8 mouse cellular contexts compared by ENCODE assay signal in genomic region chr12:3390577-3391262, GRCm38 (mm10). TPM values are rescaled to one million over a fixed set of nuclear protein-coding genes. Genes with fewer than 3 reads are reported as not detected.
DNase-seq lines count a peak whose midpoint lies in the region; ATAC-seq and TF ChIP-seq lines count a peak whose summit lies in the region.

No protein-coding gene starts in this region.

- DNase-seq in 3T3-L1 (ENCODE audit: low read depth, low spot score), result peak; percentile 88
- peak; percentile 93 for DNase-seq in adrenal gland, postnatal 14 days
- peak; percentile 84 for DNase-seq in embryonic facial prominence, embryonic 10.5 days (ENCODE audit: low spot score)
- DNase-seq in kidney, adult 2 months, result peak; percentile 72
- peak; percentile 89 for DNase-seq in limb, embryonic 10.5 days (ENCODE audit: low spot score)
- peak; percentile 53 to 62 for DNase-seq in spleen, adult 18-20 months

- whole genome bisulfite sequencing in embryonic facial prominence, embryonic 10.5 days, result 32% methylated on average over 12 of the region's 12 CpGs
- WGBS in kidney, adult 2 months, result 36% methylated on average over 12 of the region's 12 CpGs
- WGBS in limb, embryonic 10.5 days, result 37% methylated on average over 12 of the region's 12 CpGs
- 31% methylated on average over 12 of the region's 12 CpGs for WGBS in midbrain, embryonic 15.5 days

- H3K36me3 ChIP-seq in embryonic facial prominence, embryonic 10.5 days (replicated peaks), result peaks cover 68% of the 10 kb centered on the region
- H3K36me3 ChIP-seq in kidney, adult 2 months (ENCODE audit: control insufficient read depth, insufficient read depth, low read length), result no peaks in the 10 kb centered on the region
- H3K36me3 ChIP-seq in limb, embryonic 10.5 days, result peaks cover 58% of the 10 kb centered on the region
- peaks cover 52% of the 10 kb centered on the region for H3K36me3 ChIP-seq in midbrain, embryonic 15.5 days (replicated peaks)

- ATAC-seq in granulocyte monocyte progenitor cell, adult 5-6 weeks (replicated peaks; ENCODE audit: poor library complexity, severe bottlenecking), result peak; percentile 86
- ATAC-seq in midbrain, embryonic 15.5 days (replicated peaks), result peak; percentile 64

- H3K9ac ChIP-seq in midbrain, embryonic 15.5 days, result no peak overlapping the region

- peak; percentile 92 for TF ChIP-seq CTCF in kidney, adult 2 months (conservative IDR thresholded peaks at IDR 0.05; ENCODE audit: insufficient read depth, insufficient read length, low read depth, low read length)

- no peaks in the 10 kb centered on the region for H3K27me3 ChIP-seq in embryonic facial prominence, embryonic 10.5 days (replicated peaks; ENCODE audit: low read depth, poor library complexity, severe bottlenecking)
- no peaks in the 10 kb centered on the region for H3K27me3 ChIP-seq in kidney, adult 2 months (replicated peaks; ENCODE audit: control insufficient read depth, insufficient read depth, low read length)
- no peaks in the 10 kb centered on the region for H3K27me3 ChIP-seq in limb, embryonic 10.5 days (ENCODE audit: low read depth, poor library complexity, severe bottlenecking)
- H3K27me3 ChIP-seq in midbrain, embryonic 15.5 days (replicated peaks), result no peaks in the 10 kb centered on the region

- H3K4me3 ChIP-seq in embryonic facial prominence, embryonic 10.5 days, result no peak overlapping the region
- H3K4me3 ChIP-seq in kidney, adult 2 months (ENCODE audit: insufficient read depth, low read depth, low read length), result no peak overlapping the region
- H3K4me3 ChIP-seq in limb, embryonic 10.5 days, result no peak overlapping the region
- H3K4me3 ChIP-seq in midbrain, embryonic 15.5 days, result no peak overlapping the region

- no peak overlapping the region for H3K4me2 ChIP-seq in midbrain, embryonic 15.5 days

- H3K4me1 ChIP-seq in embryonic facial prominence, embryonic 10.5 days, result 0 out of 2 replicates have a peak, but pooled peaks cover 3% of the 10 kb centered on the region
- H3K4me1 ChIP-seq in kidney, adult 2 months (ENCODE audit: control insufficient read depth, insufficient read depth, low read length), result no peaks in the 10 kb centered on the region
- no peaks in the 10 kb centered on the region for H3K4me1 ChIP-seq in limb, embryonic 10.5 days
- H3K4me1 ChIP-seq in midbrain, embryonic 15.5 days, result peaks cover 6% of the 10 kb centered on the region; the same call in 1 of the 2 replicates

- H3K9me3 ChIP-seq in embryonic facial prominence, embryonic 10.5 days, result no peaks in the 10 kb centered on the region
- H3K9me3 ChIP-seq in limb, embryonic 10.5 days (replicated peaks), result no peaks in the 10 kb centered on the region
- no peaks in the 10 kb centered on the region for H3K9me3 ChIP-seq in midbrain, embryonic 15.5 days

- no peak for TF ChIP-seq POLR2A in kidney, adult 2 months (IDR thresholded peaks at IDR 0.05; ENCODE audit: low read depth, low read length)

- H3K27ac ChIP-seq in embryonic facial prominence, embryonic 10.5 days (replicated peaks), result no peak overlapping the region
- H3K27ac ChIP-seq in kidney, adult 2 months (ENCODE audit: insufficient read depth, low read depth, low read length), result no peak overlapping the region
- no peak overlapping the region for H3K27ac ChIP-seq in limb, embryonic 10.5 days
- H3K27ac ChIP-seq in midbrain, embryonic 15.5 days, result no peak overlapping the region

RNA-seq across cellular contexts. Expression of gene Kif3c, which starts 25.8 kb away (rescaled TPM):
- total RNA-seq in adrenal gland, postnatal 14 days (2021), result 12.3 and 18.5 TPM in 2 replicates
- polyA plus RNA-seq in embryonic facial prominence, embryonic 10.5 days (2016; fragmentation: Nextera tagmentation; extraction: Ambion mirVana), result 18.4 and 20.5 TPM in 2 replicates
- 2.7 and 7.8 TPM in 2 replicates for total RNA-seq in granulocyte monocyte progenitor cell, adult 5-6 weeks (2014; fragmentation: Nextera tagmentation)
- total RNA-seq in granulocyte monocyte progenitor cell, adult 5-6 weeks (2017), result 3.3 and 4.4 TPM in 2 replicates
- 5.7 and 7.2 TPM in 2 replicates for polyA plus RNA-seq in kidney, adult 2 months (2012; rRNA removed)
- polyA plus RNA-seq in limb, embryonic 10.5 days (2016; fragmentation: Nextera tagmentation; extraction: Ambion mirVana), result 13.2 and 16.4 TPM in 2 replicates
- polyA plus RNA-seq in midbrain, embryonic 15.5 days (2015; fragmentation: Nextera tagmentation; extraction: Ambion mirVana), result 94.9 and 95.6 TPM in 2 replicates

RNA-seq across cellular contexts. Expression of gene Asxl2, which starts 35.9 kb away (rescaled TPM):
- total RNA-seq in adrenal gland, postnatal 14 days (2021), result 34.7 and 38.2 TPM in 2 replicates
- polyA plus RNA-seq in embryonic facial prominence, embryonic 10.5 days (2016; fragmentation: Nextera tagmentation; extraction: Ambion mirVana), result 17.3 and 17.9 TPM in 2 replicates
- 44.4 and 53.1 TPM in 2 replicates for total RNA-seq in granulocyte monocyte progenitor cell, adult 5-6 weeks (2014; fragmentation: Nextera tagmentation)
- total RNA-seq in granulocyte monocyte progenitor cell, adult 5-6 weeks (2017), result 26.9 and 30.2 TPM in 2 replicates
- polyA plus RNA-seq in kidney, adult 2 months (2012; rRNA removed), result 8.0 and 8.2 TPM in 2 replicates
- polyA plus RNA-seq in limb, embryonic 10.5 days (2016; fragmentation: Nextera tagmentation; extraction: Ambion mirVana), result 16.0 and 16.6 TPM in 2 replicates
- polyA plus RNA-seq in midbrain, embryonic 15.5 days (2015; fragmentation: Nextera tagmentation; extraction: Ambion mirVana), result 13.9 and 16.8 TPM in 2 replicates
